Mouse (Mus musculus) intestine, embryonic 14.5 days (tissue): ENCODE measurements around the gene Ctdsp2. TPM values are rescaled to one million over a fixed set of nuclear protein-coding genes. Genes with fewer than 3 reads are reported as not detected.

ENCODE experiments used
- ATAC-seq: fragments of 200-750 bp; cut with Nextera tagmentation; replicated peaks from 2 replicates; pipeline ENCODE4 v1.8.0; 2017; ENCODE audit warnings: low read depth, moderate number of reproducible peaks, moderate TSS enrichment, moderate library complexity; ENCODE audit not compliant: low FRiP score, low TSS enrichment
- DNase-seq: peaks from one replicate; pipeline ENCODE4 v3.0.0-alpha.2; 2018; ENCODE audit warnings: low spot score
- H3K27ac ChIP-seq: fragments of 300-500 bp; sonication (generic); 2 replicates; pipeline ENCODE4 v1.5.1; 2014; ENCODE audit warnings: low read depth, mild to moderate bottlenecking, control low read depth
- H3K27me3 ChIP-seq: fragments of 300-500 bp; sonication (generic); replicated peaks from 2 replicates; pipeline ENCODE4 v1.6.1; 2014; ENCODE audit warnings: low read length, control low read depth; ENCODE audit not compliant: control insufficient read depth, insufficient read depth
- H3K36me3 ChIP-seq: fragments of 300-500 bp; sonication (generic); 2 replicates; pipeline ENCODE4 v1.6.1; 2014; ENCODE audit warnings: low read length, control low read depth; ENCODE audit not compliant: control insufficient read depth, insufficient read depth
- H3K4me1 ChIP-seq: fragments of 300-500 bp; sonication (generic); replicated peaks from 2 replicates; pipeline ENCODE4 v1.6.1; 2014; ENCODE audit warnings: low read length, control low read depth, mixed read lengths; ENCODE audit not compliant: control insufficient read depth, insufficient read depth
- H3K4me2 ChIP-seq: fragments of 300-500 bp; sonication (generic); 2 replicates; pipeline ENCODE4 v1.6.1; 2014; ENCODE audit warnings: low read length
- H3K4me3 ChIP-seq: fragments of 300-500 bp; sonication (generic); 2 replicates; pipeline ENCODE4 v1.5.1; 2014; ENCODE audit warnings: low read depth, low read length, control low read depth, mixed read lengths
- H3K9ac ChIP-seq: fragments of 300-500 bp; sonication (generic); 2 replicates; pipeline ENCODE4 v1.6.1; 2014; ENCODE audit warnings: mild to moderate bottlenecking, low read length
- H3K9me3 ChIP-seq: fragments of 300-500 bp; sonication (generic); 2 replicates; pipeline ENCODE4 v1.6.1; 2016; ENCODE audit warnings: low read length, control low read depth; ENCODE audit not compliant: control insufficient read depth
- WGBS: fragments of 180-500 bp; shearing (Covaris S2); extraction: QIAGEN DNeasy Blood & Tissue Kit; methylation state at CpG from one replicate; pipeline ENCODE4 v1.1.7; 2014; 5-methylcytosine and 5-hydroxymethylcytosine counted together
- polyA plus RNA-seq: library from polyadenylated mRNA; unstranded; fragments of >200 nt; fragmentation: Nextera tagmentation; extraction: Ambion mirVana; gene quantifications from 2 replicates; pipeline ENCODE4 v1.2.1, GENCODE M21; 2014

Ctdsp2 gene
- polyA plus RNA-seq, 1 experiment from 2014 or later = 101 TPM

DNA sequence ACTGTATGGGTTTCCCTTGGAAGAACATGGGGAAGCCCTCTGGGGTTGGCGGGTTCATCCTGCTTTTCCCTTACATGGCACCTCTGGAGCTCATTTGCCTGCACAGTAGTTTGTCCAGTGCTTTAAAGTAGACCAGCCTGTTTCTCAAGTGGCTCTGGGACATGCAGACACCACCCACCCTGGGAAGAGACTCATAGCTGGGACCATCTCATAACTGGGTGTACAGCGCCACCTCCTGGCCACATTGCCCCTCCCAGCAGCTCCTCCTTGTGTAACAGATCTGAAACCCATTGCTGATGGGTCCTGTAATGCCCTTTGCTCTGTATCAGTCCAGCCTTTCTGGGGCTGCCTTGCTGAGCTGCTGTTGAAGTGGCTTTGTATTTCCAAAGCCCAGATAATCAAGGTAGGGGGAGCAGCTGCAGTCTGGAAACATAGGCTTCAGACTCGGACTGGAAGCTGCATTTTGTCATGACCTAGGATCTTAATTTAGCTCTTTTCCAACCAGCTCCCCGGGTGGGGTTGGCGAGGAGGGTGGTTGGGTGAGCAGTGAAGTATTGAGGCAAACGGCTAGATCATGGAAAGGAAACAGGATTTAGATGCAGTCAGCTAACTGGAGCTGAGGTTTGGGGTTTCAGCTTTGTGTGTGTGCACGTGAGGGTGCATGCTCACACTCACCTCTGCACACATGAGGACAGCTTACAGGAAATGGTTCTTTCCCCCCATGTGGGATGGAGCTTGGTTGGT lies 12.0 kb downstream of the Ctdsp2 start:
- H3K4me2 ChIP-seq = no peak overlapping the region
- ATAC-seq (peak; percentile 78), DNase-seq (peak; percentile 97)
- whole genome bisulfite sequencing = 54% methylated on average over 7 of the region's 7 CpGs
- no peaks in the 10 kb centered on the region for H3K9me3 ChIP-seq
- peaks cover 38% of the 10 kb centered on the region for H3K4me1 ChIP-seq
- H3K27me3 ChIP-seq = no peaks in the 10 kb centered on the region
- no peak overlapping the region for H3K9ac ChIP-seq
- H3K4me3 ChIP-seq = no peak overlapping the region
- peaks cover 47% of the 10 kb centered on the region for H3K36me3 ChIP-seq
- peak overlapping the region; percentile 9; the same call in 1 of the 2 replicates for H3K27ac ChIP-seq

DNA sequence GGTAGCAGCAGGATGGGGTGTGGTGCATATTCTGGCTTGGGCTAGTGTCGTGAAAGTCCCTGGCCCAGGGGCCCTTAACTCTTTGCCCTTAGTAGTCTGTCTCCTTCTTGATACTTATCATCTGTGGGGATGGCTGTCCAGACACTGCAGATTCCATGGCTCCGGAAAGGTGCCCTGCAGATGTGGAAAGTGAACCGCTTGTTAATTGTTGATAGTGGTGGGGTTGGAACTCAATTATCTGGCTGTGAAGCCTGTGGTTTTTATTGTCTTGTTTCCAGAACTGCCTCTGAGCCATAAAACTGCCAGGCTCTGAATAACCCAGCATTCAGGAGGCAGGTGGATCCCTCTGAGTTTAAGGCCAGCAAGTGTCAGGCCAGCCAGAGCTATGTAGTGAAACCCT lies 13.2 kb downstream of the Ctdsp2 start:
- Histone ChIP-seq H3K4me3 (no peak overlapping the region), H3K9ac (0 out of 2 replicates have a peak overlapping the region, but pooled peaks have one; percentile 16), H3K27me3 (no peaks in the 10 kb centered on the region), H3K4me1 (peaks cover 27% of the 10 kb centered on the region), H3K4me2 (no peak overlapping the region), H3K36me3 (peaks cover 55% of the 10 kb centered on the region), H3K9me3 (no peaks in the 10 kb centered on the region), H3K27ac (no peak overlapping the region)
- 49% methylated on average over 3 of the region's 3 CpGs for WGBS
- ATAC-seq (no peak), DNase-seq (no peak)

DNA sequence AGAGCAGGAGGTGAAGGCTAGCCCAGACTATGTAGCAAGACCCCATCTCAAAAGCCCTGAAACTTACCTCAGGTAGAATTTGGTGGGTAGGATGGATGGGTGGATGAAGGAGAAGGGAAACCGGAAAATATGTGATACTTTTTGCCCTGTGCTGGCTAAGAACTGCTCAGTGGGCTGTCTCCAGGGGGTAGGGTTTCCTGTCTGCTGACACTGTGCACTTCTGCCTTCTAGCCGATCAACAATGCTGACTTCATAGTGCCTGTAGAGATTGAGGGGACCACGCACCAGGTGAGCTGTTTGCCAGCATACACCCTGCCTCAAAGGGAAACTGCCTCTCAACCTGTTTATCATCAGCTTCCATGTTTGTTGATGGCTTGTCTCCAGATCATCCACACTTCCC lies 15.1 kb downstream of the Ctdsp2 start:
- Histone ChIP-seq H3K4me1 (peaks cover 7% of the 10 kb centered on the region), H3K9me3 (no peaks in the 10 kb centered on the region), H3K4me3 (no peak overlapping the region), H3K27me3 (no peaks in the 10 kb centered on the region), H3K9ac (no peak overlapping the region), H3K4me2 (no peak overlapping the region), H3K27ac (no peak overlapping the region), H3K36me3 (peaks cover 70% of the 10 kb centered on the region)
- no peak for ATAC-seq
- DNase-seq = no peak
- 88% methylated on average over 3 of the region's 3 CpGs for WGBS

- H3K4me3 ChIP-seq = no peak overlapping the region
- peaks cover 72% of the 10 kb centered on the region for H3K36me3 ChIP-seq
- ATAC-seq = no peak
- H3K27me3 ChIP-seq = no peaks in the 10 kb centered on the region
- no peaks in the 10 kb centered on the region for H3K4me1 ChIP-seq
- no peak overlapping the region for H3K27ac ChIP-seq
- no peak overlapping the region for H3K4me2 ChIP-seq
- H3K9ac ChIP-seq = no peak overlapping the region
- WGBS = 67% methylated on average over 13 of the region's 13 CpGs
- H3K9me3 ChIP-seq = no peaks in the 10 kb centered on the region
- no peak for DNase-seq
Observed at GRCm38 (mm10) chr10:126997340-126998113, 19.0 kb downstream of the Ctdsp2 start.

GRCm38 (mm10) chr10:127000529-127000928 lies 22.0 kb downstream of the Ctdsp2 start, which contains the start of gene Avil:
Gene Avil, plus strand, starts transcription at chr10:127000709.
- H3K4me2 ChIP-seq = no peak within 1 kb of the TSS
- DNase-seq (no peak), ATAC-seq (no peak)
- H3K27ac ChIP-seq = no peak within 1 kb of the TSS
- H3K4me1 ChIP-seq = no peaks in the 10 kb centered on the region
- H3K9ac ChIP-seq = no peak within 1 kb of the TSS
- 89% methylated on average over 5 of the region's 5 CpGs for WGBS
- H3K27me3 ChIP-seq = no peaks in the 10 kb centered on the region
- peaks cover 42% of the 10 kb centered on the region for H3K36me3 ChIP-seq
- H3K4me3 ChIP-seq = no peak within 1 kb of the TSS
- no peaks in the 10 kb centered on the region for H3K9me3 ChIP-seq

DNA sequence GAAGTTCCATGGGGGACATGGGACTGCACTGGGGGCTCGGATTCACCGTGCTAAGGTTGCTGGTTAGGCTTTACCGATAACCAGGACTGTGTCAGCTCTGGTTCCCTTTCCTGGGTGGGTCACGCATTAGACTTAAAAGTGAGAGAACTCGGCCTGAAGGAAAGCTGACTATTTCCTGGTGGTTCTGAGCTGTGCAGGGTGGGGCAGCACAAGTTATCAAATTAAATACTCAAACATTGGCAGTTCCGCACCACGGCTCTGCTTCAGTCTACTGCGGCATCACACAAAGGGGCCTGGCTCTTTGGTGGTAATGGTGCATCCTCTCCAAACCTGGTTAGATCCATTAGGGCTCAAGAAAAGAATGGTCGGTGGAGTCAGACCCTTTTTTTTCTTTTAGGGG lies 22.8 kb downstream of the Ctdsp2 start:
- H3K9me3 ChIP-seq = no peaks in the 10 kb centered on the region
- H3K4me2 ChIP-seq = no peak overlapping the region
- no peaks in the 10 kb centered on the region for H3K4me1 ChIP-seq
- no peak for DNase-seq
- 79% methylated on average over 9 of the region's 9 CpGs for WGBS
- H3K27ac ChIP-seq = no peak overlapping the region
- H3K36me3 ChIP-seq = peaks cover 35% of the 10 kb centered on the region
- H3K9ac ChIP-seq = no peak overlapping the region
- no peaks in the 10 kb centered on the region for H3K27me3 ChIP-seq
- ATAC-seq = no peak
- H3K4me3 ChIP-seq = no peak overlapping the region

GRCm38 (mm10) chr10:127002056-127002455 lies 23.5 kb downstream of the Ctdsp2 start:
- no peak overlapping the region for H3K9ac ChIP-seq
- no peaks in the 10 kb centered on the region for H3K27me3 ChIP-seq
- H3K4me3 ChIP-seq = no peak overlapping the region
- ATAC-seq (no peak), DNase-seq (no peak)
- no peaks in the 10 kb centered on the region for H3K9me3 ChIP-seq
- 89% methylated on average over 1 of the region's 1 CpGs for whole genome bisulfite sequencing
- H3K4me1 ChIP-seq = no peaks in the 10 kb centered on the region
- no peak overlapping the region for H3K4me2 ChIP-seq
- peaks cover 35% of the 10 kb centered on the region for H3K36me3 ChIP-seq
- no peak overlapping the region for H3K27ac ChIP-seq

- H3K9me3 ChIP-seq = no peaks in the 10 kb centered on the region
- H3K4me1 ChIP-seq = no peaks in the 10 kb centered on the region
- ATAC-seq = no peak
- no peak overlapping the region for H3K9ac ChIP-seq
- peaks cover 28% of the 10 kb centered on the region for H3K36me3 ChIP-seq
- 87% methylated on average over 5 of the region's 5 CpGs for WGBS
- no peak overlapping the region for H3K27ac ChIP-seq
- H3K4me3 ChIP-seq = no peak overlapping the region
- no peak for DNase-seq
- no peaks in the 10 kb centered on the region for H3K27me3 ChIP-seq
- no peak overlapping the region for H3K4me2 ChIP-seq
Observed at GRCm38 (mm10) chr10:127002765-127003164, 24.2 kb downstream of the Ctdsp2 start.
